Mouse (Mus musculus): ENCODE measurements around the gene Zfp14. TPM values are rescaled to one million over a fixed set of nuclear protein-coding genes. Genes with fewer than 3 reads are reported as not detected.

Gene Zfp14
- total RNA-seq, 2 experiments from 2014 or later: 1.1 to 1.3 TPM

Other genes starting within 250 kb of the Zfp14 start
- gene Zfp790, start 235.3 kb downstream of the Zfp14 start, total RNA-seq (2014; fragmentation: Nextera tagmentation): 4.0 and 7.6 TPM in 2 replicates
- gene Zfp790, start 235.3 kb downstream of the Zfp14 start, total RNA-seq (2017): 10.4 and 12.2 TPM in 2 replicates
- 4.6 TPM in 2 replicates for gene Zfp940, start 197.7 kb downstream of the Zfp14 start, total RNA-seq (2014; fragmentation: Nextera tagmentation)
- 8.2 and 10.7 TPM in 2 replicates for gene Zfp940, start 197.7 kb downstream of the Zfp14 start, total RNA-seq (2017)
- 3.2 and 5.3 TPM in 2 replicates for gene Zfp420, start 191.4 kb downstream of the Zfp14 start, total RNA-seq (2014; fragmentation: Nextera tagmentation)
- 2.6 and 3.5 TPM in 2 replicates for gene Zfp420, start 191.4 kb downstream of the Zfp14 start, total RNA-seq (2017)
- gene Zfp27, start 144.8 kb downstream of the Zfp14 start, total RNA-seq (2014; fragmentation: Nextera tagmentation): 7.2 and 8.0 TPM in 2 replicates
- gene Zfp27, start 144.8 kb downstream of the Zfp14 start, total RNA-seq (2017): 8.3 and 11.1 TPM in 2 replicates
- gene Zfp383, start 143.2 kb downstream of the Zfp14 start, total RNA-seq (2014; fragmentation: Nextera tagmentation): 0.12 and 0.74 TPM in 2 replicates
- 1.5 and 2.4 TPM in 2 replicates for gene Zfp383, start 143.2 kb downstream of the Zfp14 start, total RNA-seq (2017)
- 9.1 and 10.6 TPM in 2 replicates for gene Zfp74, start 97.3 kb downstream of the Zfp14 start, total RNA-seq (2014; fragmentation: Nextera tagmentation)
- gene Zfp74, start 97.3 kb downstream of the Zfp14 start, total RNA-seq (2017): 8.4 and 9.2 TPM in 2 replicates
- 9.0 and 16.5 TPM in 2 replicates for gene Zfp568, start 67.4 kb downstream of the Zfp14 start, total RNA-seq (2014; fragmentation: Nextera tagmentation)
- gene Zfp568, start 67.4 kb downstream of the Zfp14 start, total RNA-seq (2017): 25.7 and 26.1 TPM in 2 replicates
- 4.6 and 6.8 TPM in 2 replicates for gene Zfp82, start 21.5 kb upstream of the Zfp14 start, total RNA-seq (2014; fragmentation: Nextera tagmentation)
- 4.5 and 7.5 TPM in 2 replicates for gene Zfp82, start 21.5 kb upstream of the Zfp14 start, total RNA-seq (2017)
- 0.79 TPM in 1 of 2 replicates, not detected in the other for gene Gm26920, start 39.0 kb upstream of the Zfp14 start, total RNA-seq (2014; fragmentation: Nextera tagmentation)
- not detected in 2 replicates for gene Gm26920, start 39.0 kb upstream of the Zfp14 start, total RNA-seq (2017)
- 7.1 and 16.8 TPM in 2 replicates for gene Zfp566, start 39.1 kb upstream of the Zfp14 start, total RNA-seq (2014; fragmentation: Nextera tagmentation)
- 5.0 TPM in 2 replicates for gene Zfp566, start 39.1 kb upstream of the Zfp14 start, total RNA-seq (2017)
- gene Zfp260, start 43.4 kb upstream of the Zfp14 start, total RNA-seq (2014; fragmentation: Nextera tagmentation): 10.5 and 20.6 TPM in 2 replicates
- gene Zfp260, start 43.4 kb upstream of the Zfp14 start, total RNA-seq (2017): 14.0 and 20.1 TPM in 2 replicates
- 2.5 and 2.8 TPM in 2 replicates for gene Zfp382, start 70.6 kb upstream of the Zfp14 start, total RNA-seq (2014; fragmentation: Nextera tagmentation)
- 1.6 and 2.4 TPM in 2 replicates for gene Zfp382, start 70.6 kb upstream of the Zfp14 start, total RNA-seq (2017)
- 35.9 and 48.9 TPM in 2 replicates for gene Zfp146, start 118.4 kb upstream of the Zfp14 start, total RNA-seq (2014; fragmentation: Nextera tagmentation)
- gene Zfp146, start 118.4 kb upstream of the Zfp14 start, total RNA-seq (2017): 103 and 108 TPM in 2 replicates
- gene Cox7a1, start 132.8 kb upstream of the Zfp14 start, total RNA-seq (2014; fragmentation: Nextera tagmentation): 6.0 TPM in 1 of 2 replicates, not detected in the other
- not detected in 2 replicates for gene Cox7a1, start 132.8 kb upstream of the Zfp14 start, total RNA-seq (2017)
- 148 and 186 TPM in 2 replicates for gene Capns1, start 147.4 kb upstream of the Zfp14 start, total RNA-seq (2014; fragmentation: Nextera tagmentation)
- gene Capns1, start 147.4 kb upstream of the Zfp14 start, total RNA-seq (2017): 123 and 126 TPM in 2 replicates
- 91.3 and 106 TPM in 2 replicates for gene Polr2i, start 180.6 kb upstream of the Zfp14 start, total RNA-seq (2014; fragmentation: Nextera tagmentation)
- gene Polr2i, start 180.6 kb upstream of the Zfp14 start, total RNA-seq (2017): 42.0 and 46.5 TPM in 2 replicates
- gene Tbcb, start 180.9 kb upstream of the Zfp14 start, total RNA-seq (2014; fragmentation: Nextera tagmentation): 86.4 and 117 TPM in 2 replicates
- 26.2 and 49.4 TPM in 2 replicates for gene Tbcb, start 180.9 kb upstream of the Zfp14 start, total RNA-seq (2017)
- gene Ovol3, start 184.3 kb upstream of the Zfp14 start, total RNA-seq (2014; fragmentation: Nextera tagmentation): not detected in 2 replicates
- gene Ovol3, start 184.3 kb upstream of the Zfp14 start, total RNA-seq (2017): not detected in 2 replicates
- not detected in 2 replicates for gene Thap8, start 228.7 kb upstream of the Zfp14 start, total RNA-seq (2014; fragmentation: Nextera tagmentation)
- 1.6 TPM in 1 of 2 replicates, not detected in the other for gene Thap8, start 228.7 kb upstream of the Zfp14 start, total RNA-seq (2017)
- gene Wdr62, start 229.0 kb upstream of the Zfp14 start, total RNA-seq (2014; fragmentation: Nextera tagmentation): 31.0 and 31.8 TPM in 2 replicates
- 5.1 and 5.5 TPM in 2 replicates for gene Wdr62, start 229.0 kb upstream of the Zfp14 start, total RNA-seq (2017)
- not detected in 2 replicates for gene Clip3, start 240.3 kb upstream of the Zfp14 start, total RNA-seq (2014; fragmentation: Nextera tagmentation)
- gene Clip3, start 240.3 kb upstream of the Zfp14 start, total RNA-seq (2017): not detected in 2 replicates